Mouse (Mus musculus) NIH3T3 (cell line): ENCODE results near the gene Sntg2.

Experiments
- DNase-seq: peaks from one replicate; pipeline ENCODE4 v3.0.0-alpha.2; 2012; ENCODE audit warnings: low read depth

Gene Sntg2

DNA sequence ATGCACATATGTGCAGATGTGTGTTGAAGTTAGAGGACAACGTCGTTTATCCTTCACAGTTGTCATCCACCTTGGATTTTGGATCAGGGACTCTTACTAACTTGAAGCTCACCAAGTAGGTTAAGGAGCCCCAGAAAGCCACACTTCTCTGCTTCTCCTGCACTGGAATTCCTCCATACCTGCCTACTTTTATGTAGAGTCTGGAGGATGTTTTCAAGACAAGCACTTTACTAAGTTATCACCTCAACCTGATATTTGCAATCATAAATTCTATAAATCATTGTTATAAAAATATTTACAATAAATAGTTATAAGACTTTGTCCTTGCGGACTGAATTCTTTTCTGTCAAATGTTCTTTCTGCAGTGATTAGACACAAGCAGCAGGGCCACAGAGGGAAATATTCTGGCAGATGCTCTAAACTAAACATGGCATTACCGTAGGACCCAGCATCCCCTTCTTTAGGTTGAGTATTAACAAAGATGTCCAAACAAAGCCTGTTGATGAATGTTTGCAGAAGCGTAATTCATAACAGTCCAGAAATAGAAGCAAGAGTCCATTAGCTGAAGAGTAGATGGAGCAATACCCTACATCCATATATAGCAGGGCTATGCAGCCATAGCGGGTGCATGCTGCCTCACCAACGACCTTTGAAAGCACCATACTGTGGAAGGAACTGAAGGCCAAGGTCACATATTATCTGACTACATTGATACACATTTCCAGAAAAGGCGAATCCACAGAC lies 100.8 kb downstream of the Sntg2 start:
- no peak for DNase-seq

DNA sequence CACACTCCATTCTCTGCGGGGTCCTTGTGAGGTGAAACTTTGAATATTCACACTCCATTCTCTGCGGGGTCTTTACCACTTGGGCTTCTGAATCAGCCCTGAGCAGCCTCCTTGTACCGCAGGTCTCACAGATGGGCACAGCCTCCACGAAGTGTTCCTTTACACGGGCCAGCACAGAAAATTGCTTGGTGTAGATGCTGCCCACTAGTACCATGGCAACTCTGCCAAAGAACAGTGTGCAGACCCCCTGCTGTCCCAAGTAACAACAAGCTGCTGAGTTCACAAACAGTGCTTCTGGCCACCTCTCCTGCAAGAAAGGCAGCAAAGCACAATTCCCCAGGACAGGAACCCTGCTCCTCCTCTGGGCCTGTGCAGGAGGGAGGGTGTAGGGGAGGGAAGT lies 109.0 kb downstream of the Sntg2 start:
- no peak for DNase-seq

DNA sequence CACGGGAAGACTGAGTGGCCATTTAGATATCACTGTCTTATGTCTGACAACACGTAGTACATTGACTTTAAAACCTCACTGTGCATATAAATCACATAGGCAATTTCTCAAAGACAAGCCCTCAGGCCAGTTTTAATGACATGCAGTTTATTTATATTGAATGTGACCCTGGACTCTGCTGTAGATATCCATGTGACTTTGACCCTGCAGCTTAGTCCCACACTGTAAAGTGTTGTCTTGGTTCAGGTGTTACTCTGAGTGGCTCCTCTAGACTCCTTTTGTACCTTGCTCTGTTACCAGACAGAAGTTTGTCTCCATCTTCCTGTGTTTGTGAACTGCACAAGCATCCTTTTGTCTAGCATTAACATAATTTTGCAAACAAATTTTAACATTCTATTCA lies 112.0 kb downstream of the Sntg2 start:
- no peak for DNase-seq

DNA sequence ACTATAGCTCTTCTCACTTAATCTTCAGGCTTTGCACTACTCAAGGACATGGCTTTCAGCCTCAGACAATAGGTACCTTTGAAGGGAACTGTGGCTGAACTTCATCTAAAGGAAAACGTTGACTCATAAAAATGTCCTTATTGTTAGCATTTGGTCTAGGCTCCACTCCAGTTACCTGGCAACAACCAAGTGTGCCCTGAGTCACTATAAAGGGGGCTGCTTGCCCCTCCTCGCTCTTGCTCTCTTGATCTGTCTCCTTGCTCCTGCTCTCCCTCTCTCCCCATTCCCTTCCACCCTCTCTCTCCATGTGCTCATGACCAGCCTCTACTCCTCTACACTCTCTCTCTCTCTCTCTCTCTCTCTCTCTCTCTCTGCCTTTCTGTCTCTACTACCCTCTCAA lies 114.5 kb downstream of the Sntg2 start:
- DNase-seq, result no peak

DNA sequence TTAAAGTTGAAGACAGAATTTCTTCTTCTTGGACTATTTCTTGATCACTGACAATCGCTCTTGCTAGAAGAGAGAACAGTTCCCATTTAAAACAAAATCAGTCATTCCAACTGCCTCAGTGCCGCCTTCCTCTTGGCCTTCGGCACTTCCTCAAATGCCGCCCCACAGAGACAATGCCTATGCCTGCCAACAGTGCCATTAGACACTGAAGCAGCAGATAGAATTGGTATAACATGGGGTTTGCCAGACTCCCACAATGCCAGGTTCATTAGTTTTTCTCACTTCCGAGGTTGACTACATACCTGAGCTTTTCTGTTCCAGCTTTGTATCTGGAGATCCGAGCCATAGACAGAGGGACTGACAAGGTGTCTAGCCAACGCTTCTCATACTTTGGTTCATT lies 115.5 kb downstream of the Sntg2 start:
- DNase-seq, result no peak

DNA sequence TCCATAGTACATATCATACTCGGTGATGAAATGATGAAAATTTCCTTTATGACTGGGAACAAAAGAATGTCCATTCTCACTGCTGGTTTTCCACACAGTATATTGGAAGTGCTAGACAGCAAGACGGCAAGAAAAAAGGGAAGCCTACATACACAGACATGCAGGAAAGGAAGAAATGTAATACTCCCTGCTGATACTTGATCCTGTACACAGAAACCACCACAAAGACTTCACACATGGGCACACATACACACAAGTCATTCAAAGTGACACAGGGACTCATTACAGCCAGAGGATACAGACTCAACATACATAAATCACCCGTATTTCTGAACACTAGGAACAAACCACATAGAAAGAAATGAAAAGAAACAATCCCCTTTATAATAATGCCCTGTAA lies 117.0 kb downstream of the Sntg2 start:
- no peak for DNase-seq

DNA sequence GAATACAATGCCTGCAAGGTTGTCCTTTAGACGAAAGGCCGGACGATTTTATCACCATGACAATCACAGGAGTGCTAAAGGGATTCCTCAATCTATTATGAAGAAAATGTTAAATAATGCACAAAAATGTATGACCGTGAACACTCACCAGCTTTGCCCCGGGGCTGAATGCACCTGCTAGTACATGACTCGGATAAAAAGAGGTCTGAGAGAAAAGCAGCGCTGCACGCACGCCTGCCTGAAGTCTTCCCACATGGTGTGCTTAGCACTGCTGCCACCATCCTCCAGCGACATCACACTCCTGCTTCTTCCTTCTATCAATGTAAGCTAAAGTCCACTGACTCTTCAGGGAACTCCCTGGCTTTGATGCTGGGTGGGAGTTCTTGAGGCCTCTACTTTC lies 118.6 kb downstream of the Sntg2 start:
- DNase-seq, result no peak

DNA sequence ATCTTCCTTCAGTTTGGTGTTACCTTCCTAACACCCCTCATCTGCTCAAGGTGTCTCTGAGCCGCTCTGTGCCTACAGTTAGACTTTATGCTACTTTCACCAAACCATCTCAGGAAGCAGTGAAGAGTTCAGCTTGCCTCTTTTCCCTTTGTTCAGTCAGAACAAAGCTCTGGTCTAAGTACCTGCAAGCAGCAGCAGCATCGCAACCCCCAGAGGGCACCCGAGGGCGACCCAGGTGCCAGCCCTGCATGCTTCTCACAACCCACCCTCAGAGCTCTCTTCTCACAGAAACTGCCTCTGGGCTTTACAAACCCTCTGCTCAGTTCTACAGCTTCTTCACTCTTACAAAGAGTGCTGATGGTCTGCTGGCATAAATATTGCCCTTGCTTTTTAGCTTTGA lies 120.8 kb downstream of the Sntg2 start:
- DNase-seq, result no peak

DNA sequence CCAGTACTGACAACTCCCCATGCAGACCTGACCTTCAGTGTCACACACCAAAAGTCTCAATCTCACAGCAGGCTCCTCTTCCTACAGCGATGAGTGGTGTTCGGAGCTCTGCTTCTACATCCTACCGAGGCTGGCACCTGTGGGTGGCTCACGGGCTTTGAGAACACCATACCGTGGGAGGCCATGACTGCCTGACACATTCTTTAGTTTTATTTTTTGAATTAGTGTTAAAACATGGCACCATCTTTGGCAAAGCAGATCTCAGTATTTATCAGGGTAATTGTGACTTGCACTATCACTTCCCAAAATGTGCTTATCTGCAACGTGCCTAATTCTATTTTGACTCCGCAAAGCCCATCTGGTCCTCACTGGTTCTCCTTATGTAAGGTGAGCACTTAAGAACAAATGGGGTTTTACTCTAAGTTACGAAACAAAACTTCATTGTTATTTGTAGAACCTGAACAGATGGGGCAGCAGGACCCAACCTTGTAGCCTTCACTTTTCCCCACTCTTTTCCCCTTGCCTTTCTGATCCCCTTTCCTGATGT lies 121.8 kb downstream of the Sntg2 start:
- no peak for DNase-seq

DNA sequence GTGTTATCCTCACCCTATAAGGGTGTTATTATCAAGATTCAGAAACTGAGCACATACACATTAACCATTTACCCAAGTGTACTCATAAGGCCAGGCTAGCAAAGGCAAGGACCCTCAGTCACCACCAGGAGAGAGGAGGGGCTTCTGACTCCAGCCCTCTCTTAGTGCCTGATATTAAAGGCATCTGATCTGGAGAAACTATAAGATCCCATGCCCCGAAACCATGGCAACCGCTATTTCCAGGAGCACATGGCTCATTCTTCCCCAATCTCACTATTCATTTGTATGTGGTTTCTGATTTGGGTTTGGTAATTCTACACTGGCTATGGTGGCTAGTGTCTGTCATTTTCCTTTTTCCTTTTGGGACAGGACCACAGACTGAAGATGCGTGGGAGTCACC lies 124.1 kb downstream of the Sntg2 start:
- no peak for DNase-seq

DNA sequence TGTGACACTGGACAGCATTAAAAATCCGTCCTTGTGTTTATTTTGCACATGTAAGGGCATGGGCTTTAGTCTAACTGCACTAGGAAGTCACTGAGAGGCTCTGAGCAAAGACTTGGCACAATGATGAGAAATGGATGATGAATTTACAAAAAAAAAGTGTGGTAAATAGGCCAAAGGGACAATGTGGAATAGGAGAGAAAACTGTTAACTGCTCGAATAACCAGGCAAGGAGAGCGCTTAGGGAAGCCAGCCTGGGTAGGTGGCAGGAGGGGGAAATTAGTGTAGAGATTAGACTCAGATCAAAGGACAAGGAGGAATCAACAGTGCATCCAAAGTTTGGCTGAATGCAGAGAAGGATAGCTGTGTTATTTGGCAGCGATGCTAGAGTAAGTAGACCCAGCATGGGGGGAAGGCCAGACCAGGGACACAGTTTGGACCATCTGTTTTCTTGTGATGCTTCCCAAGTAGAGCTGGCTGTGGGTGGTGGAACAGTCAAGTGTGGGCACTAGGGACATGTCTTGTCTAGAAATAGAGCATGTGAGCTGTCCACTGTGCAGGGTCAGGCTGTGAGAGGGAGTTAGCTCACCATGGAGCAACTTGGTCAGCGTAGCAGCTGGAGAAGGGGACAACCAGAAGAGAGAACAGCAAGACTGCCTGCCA lies 126.8 kb downstream of the Sntg2 start:
- no peak for DNase-seq

DNA sequence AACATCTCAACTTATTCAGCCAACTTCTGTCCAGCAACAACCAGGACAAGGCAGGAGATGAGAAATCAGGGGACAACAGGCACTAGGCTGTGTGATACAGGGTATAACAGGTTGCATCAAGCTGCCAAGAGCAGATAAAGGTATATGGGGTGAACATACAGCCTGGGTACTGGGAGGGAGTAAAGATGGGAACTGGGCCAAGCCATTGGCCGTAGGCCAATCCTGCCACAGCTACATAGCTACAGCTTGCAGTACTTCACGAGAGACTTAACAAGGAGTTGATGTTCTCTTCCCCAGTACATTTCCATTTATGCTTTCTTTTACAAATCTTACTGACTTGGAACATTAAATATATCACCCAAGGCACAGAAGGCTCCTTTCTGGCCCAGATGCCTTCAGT lies 129.0 kb downstream of the Sntg2 start:
- no peak for DNase-seq

DNA sequence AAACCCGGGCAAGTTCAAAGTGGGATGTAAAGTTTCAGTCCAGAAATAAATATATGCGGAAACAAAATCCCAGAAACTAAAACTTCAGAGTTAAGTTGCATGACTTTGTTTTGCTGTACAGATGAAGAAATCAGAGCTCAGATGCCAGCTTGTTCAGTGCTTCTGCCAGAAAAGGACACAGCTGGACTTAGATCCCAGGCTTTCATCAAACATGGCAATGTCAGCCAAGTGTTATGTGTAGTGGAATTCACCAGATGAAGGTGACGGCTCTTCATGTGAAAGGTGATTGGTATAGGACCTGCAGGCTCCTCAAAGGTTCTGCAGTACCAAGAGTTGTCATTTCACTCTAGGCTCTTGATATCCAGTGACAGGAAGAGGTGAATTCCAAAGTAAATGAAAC lies 132.3 kb downstream of the Sntg2 start:
- no peak for DNase-seq

DNA sequence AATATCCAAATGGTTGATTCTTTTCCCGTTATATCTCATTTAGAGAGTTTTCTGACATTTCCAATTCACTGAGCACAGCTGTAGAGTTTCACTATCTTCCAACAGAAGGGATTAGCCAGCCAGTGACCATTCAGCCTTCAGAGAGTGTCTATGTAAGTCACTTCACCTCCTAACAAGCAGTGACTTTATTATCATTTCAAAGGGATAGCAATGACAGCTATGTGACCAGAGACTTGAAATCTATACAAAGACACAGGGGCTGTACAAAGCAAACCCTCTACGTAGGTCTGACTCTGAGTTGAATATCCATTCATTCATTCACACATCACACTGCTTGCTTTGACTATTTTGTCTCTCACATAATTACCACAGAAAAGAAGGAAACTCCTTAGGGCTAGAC lies 138.2 kb downstream of the Sntg2 start:
- DNase-seq, result no peak

DNA sequence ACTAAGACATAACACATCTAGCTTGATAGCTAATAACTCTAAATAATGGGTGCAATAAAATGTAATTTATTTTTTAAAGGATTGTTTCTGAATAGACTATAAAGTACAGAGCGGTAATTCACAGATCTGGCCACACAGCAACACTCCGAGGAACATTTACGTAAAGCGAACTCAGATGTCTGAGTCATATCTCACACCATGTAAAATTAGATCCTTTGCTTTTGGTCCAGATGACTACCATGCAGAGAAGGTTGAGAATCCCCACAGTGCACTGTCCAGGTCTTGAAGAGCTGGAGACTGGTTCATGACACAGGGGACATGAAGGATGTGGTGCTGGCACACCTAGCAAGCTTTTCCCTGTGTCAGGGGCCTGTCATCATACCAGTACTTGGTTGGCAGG lies 145.2 kb downstream of the Sntg2 start:
- DNase-seq, result no peak

DNA sequence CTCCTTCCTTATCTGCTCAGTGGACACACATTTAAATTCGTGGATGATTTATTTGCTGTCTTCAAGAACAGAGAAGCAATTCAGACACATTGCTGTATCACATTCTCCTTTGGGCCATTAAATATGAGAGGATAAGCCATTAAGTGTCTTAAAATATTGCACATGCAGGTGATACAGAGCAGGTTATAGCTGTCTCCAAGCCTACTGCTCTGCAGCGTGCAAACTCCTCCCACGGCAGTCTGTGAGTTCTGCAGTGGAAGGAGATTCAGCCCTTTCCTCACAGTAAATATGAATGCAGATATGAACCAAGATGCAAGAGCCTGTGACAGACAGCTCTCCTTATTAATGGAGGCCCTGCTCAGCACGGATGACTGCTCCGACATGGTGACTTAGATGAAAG lies 146.9 kb downstream of the Sntg2 start:
- no peak for DNase-seq

DNA sequence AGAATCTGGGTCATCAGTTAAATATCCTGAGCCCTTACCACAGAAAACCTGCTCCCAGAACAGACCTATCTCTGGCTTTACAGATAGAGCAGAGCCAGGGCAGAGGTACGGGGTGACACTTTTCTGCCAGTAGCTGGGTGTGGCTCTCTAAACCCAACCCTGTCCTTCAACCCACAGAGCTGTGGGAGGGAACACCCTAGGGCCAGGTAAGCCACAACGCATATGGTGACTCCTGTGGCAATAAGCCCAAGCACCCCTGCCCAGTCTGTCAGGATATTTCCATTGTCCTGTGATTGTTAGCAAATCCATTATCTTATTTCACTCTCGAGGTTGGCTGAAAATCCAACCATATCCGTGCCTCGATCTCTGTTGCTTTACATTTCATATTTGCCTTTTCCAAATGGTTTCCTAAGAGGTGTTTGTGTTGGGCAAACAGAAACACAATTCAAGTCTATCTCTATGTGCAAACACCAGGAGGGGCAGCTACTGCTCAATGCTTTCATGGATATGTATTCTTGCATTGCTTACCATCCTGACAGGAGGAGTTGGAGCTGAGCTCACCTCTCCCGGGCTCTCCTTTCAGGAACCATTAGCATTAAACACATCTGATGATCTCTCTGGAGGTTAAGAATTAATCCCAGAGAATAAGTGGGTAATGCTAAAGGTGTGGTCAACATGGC lies 156.3 kb downstream of the Sntg2 start:
- no peak for DNase-seq

DNA sequence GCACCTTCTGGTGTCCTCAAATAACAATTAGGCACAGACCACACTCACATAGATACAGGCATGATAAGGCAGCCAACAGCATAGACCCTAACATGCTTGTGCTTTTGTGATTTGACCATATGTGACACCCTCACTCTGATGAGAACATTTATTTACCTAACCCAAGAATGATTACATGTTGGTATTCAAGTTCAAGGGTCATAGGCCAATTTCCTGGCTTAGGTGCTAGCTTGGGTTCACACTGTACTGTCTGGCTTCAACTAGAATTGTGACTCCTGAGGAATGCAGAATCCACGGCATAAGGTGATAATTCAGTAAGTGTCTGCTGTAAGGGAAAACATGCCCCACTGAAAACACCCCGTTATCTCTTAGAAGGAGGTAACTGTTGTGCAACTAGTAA lies 158.4 kb downstream of the Sntg2 start:
- no peak for DNase-seq

DNA sequence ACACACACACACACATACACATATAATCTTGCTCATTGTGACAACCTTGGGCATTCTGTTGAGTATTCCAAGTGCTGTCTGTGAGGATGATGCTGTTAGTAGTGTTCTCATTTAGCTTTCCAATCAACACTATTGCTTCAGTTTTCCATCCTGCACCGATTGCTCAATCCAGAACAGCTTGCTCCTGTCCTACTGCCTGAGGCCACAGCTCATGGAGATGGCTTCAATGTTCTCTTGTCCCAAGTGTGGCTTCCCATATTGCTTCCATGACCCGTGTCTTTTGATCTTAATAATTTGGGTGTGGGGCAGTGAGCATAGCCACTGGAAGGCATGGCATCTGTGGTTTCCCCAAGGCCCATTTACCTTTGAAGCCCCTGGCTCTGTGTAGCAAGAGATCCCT lies 162.8 kb downstream of the Sntg2 start:
- DNase-seq, result no peak

DNA sequence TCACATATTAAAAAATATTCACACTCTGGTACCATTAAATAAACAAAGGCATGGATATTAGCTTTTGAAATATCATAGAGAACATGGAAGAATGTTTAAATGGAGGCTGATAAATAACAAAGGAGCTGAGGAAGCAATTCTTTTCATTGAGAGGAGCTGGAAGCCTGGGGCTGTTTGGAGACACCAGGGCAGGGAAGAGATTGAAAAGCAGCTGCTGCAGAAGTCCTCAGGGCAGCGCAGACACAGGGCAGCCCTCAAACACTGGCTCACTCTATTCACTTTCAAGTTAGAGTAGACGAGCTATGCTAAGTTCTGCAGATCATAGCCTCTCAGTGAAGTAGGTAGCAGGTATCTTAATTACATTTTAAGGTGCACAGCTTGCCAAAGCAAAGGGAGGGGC lies 164.6 kb downstream of the Sntg2 start:
- no peak for DNase-seq

DNA sequence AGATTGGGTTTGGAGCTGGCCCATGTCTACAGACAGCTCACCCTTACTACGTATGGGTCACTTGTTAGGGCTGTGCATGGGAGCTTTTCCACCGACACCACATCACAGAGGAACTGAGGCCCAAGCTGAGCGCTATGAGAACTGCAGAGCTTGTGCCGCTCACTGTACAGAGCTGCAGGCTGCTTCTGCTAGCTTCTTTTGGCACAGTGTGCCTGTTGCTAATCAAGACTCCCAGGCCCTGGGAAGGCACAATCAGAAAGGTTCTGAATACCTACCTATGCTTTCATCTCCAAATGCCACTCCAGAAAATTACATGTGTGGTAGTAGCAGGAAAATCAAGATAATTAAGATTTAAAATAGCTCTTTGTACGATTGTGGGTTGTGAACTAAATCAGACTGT lies 165.1 kb downstream of the Sntg2 start:
- DNase-seq, result no peak

DNA sequence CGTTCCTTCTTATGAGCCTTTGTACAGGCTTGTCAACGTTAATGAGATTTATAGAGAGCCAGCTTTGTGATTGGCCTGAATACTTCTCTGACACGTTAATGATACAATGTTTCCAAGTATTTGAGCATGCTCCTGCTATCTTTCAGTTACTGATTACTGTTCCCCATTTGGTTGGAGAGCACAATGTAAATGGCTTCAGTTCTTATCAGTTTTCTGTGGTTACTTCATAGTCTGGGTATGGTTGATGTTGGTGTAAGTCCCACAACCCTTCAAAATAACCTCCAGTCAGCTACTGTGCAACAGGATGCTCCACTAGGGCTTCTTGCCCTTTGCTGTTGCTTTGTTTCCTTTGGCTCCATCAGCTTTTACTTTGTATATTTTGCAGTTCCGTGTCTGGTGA lies 168.7 kb downstream of the Sntg2 start:
- no peak for DNase-seq

DNA sequence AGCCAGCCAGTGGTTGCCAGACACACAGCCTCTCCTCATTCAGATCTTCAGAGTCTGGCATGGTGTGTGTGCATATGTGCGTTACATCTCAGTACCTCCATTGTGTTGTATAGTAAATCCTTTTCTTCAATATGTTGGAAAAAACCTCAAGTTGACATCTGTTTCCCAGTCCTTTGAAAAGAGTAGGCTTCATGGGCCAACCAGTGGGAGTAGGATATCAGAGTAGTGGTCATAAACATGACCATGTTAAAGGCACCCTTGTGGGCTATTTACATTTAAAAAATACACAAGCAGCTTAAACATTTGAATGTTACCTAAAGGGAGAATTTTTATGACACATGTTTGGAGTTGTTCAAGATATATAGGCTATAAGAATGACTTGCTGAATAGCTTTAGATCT lies 170.4 kb downstream of the Sntg2 start:
- no peak for DNase-seq
